Mouse (Mus musculus) stomach, postnatal 0 days (tissue): ENCODE measurements around the gene Fam19a4. TPM values are rescaled to one million over a fixed set of nuclear protein-coding genes. Genes with fewer than 3 reads are reported as not detected.

Experiments used
- ATAC-seq: fragments of 200-750 bp; cut with Nextera tagmentation; 2 replicates; pipeline ENCODE4 v1.8.0; 2017; ENCODE audit not compliant: low FRiP score, low TSS enrichment
- DNase-seq: peaks from one replicate; pipeline ENCODE4 v3.0.0-alpha.2; 2016; ENCODE audit warnings: low spot score
- H3K27ac ChIP-seq: fragments of 300-500 bp; sonication (generic); replicated peaks from 2 replicates; pipeline ENCODE4 v1.5.1; 2014; ENCODE audit warnings: mild to moderate bottlenecking, control low read depth
- H3K27me3 ChIP-seq: fragments of 300-500 bp; sonication (generic); 2 replicates; pipeline ENCODE4 v1.6.1; 2014; ENCODE audit warnings: low read length; ENCODE audit not compliant: control insufficient read depth, insufficient read depth
- H3K36me3 ChIP-seq: fragments of 300-500 bp; sonication (generic); 2 replicates; pipeline ENCODE4 v1.6.1; 2014; ENCODE audit warnings: low read length, mixed read lengths; ENCODE audit not compliant: control insufficient read depth, insufficient read depth
- H3K4me1 ChIP-seq: fragments of 300-500 bp; sonication (generic); replicated peaks from 2 replicates; pipeline ENCODE4 v1.6.1; 2014; ENCODE audit warnings: antibody characterized with exemption; ENCODE audit not compliant: control insufficient read depth, insufficient read depth
- H3K4me2 ChIP-seq: fragments of 300-500 bp; sonication (generic); replicated peaks from 2 replicates; pipeline ENCODE4 v1.6.1; 2014; ENCODE audit warnings: low read depth, mild to moderate bottlenecking, control low read depth, moderate library complexity
- H3K4me3 ChIP-seq: fragments of 300-500 bp; sonication (generic); 2 replicates; pipeline ENCODE4 v1.5.1; 2014; ENCODE audit warnings: low read depth, low read length, control low read depth
- H3K9ac ChIP-seq: fragments of 300-500 bp; sonication (generic); 2 replicates; pipeline ENCODE4 v1.6.1; 2014; ENCODE audit warnings: mild to moderate bottlenecking, low read length, control low read depth, mixed read lengths
- H3K9me3 ChIP-seq: fragments of 300-500 bp; sonication (generic); 2 replicates; pipeline ENCODE4 v1.6.1; 2016; ENCODE audit warnings: low read length; ENCODE audit not compliant: control insufficient read depth
- CTCF ChIP-seq: IDR thresholded peaks from 2 replicates; pipeline ENCODE4 v1.5.1; 2016; ENCODE audit warnings: antibody characterized with exemption, low read depth, mild to moderate bottlenecking, moderate library complexity
- EP300 ChIP-seq: optimal IDR thresholded peaks from 2 replicates; pipeline ENCODE3; 2016; ENCODE audit warnings: antibody characterized with exemption
- WGBS: fragments of 180-500 bp; shearing (Covaris S2); extraction: QIAGEN DNeasy Blood & Tissue Kit; methylation state at CpG from one replicate; pipeline ENCODE4 v1.1.7; 2014; 5-methylcytosine and 5-hydroxymethylcytosine counted together
- polyA plus RNA-seq: library from polyadenylated mRNA; unstranded; fragments of >200 nt; fragmentation: Nextera tagmentation; extraction: Ambion mirVana; gene quantifications from 2 replicates; pipeline ENCODE4 v1.2.1, GENCODE M21; 2015

Gene Fam19a4
- 0.15 and 0.27 TPM in 2 replicates for polyA plus RNA-seq

GRCm38 (mm10) chr6:97060074-97060681 is at the start of gene Fam19a4:
Gene Fam19a4, minus strand, starts transcription at chr6:97060413.
- Histone ChIP-seq H3K4me1 (no peaks in the 10 kb centered on the region), H3K4me3 (peak within 1 kb of the TSS; percentile 40), H3K9ac (0 out of 2 replicates have a peak within 1 kb of the TSS, but pooled peaks have one; percentile 1), H3K27me3 (no peaks in the 10 kb centered on the region), H3K4me2 (peak within 1 kb of the TSS; percentile 69), H3K9me3 (no peaks in the 10 kb centered on the region), H3K36me3 (no peaks in the 10 kb centered on the region), H3K27ac (no peak within 1 kb of the TSS)
- WGBS: 1% methylated on average over 30 of the region's 30 CpGs
- TF ChIP-seq EP300 (no peak), CTCF (peak; percentile 40; the same call in 1 of the 2 replicates)
- DNase-seq (peak; percentile 82), ATAC-seq (peak; percentile 92)

GRCm38 (mm10) chr6:97106777-97107176 is 46.6 kb upstream of the Fam19a4 start:
- Histone ChIP-seq H3K27me3 (no peaks in the 10 kb centered on the region), H3K4me1 (no peaks in the 10 kb centered on the region), H3K9me3 (no peaks in the 10 kb centered on the region), H3K9ac (no peak overlapping the region), H3K4me3 (no peak overlapping the region), H3K27ac (no peak overlapping the region), H3K36me3 (peaks cover 2% of the 10 kb centered on the region; the same call in 1 of the 2 replicates), H3K4me2 (no peak overlapping the region)
- 31% methylated on average over 2 of the region's 2 CpGs for WGBS
- ATAC-seq (peak; percentile 64; the same call in 1 of the 2 replicates), DNase-seq (peak; percentile 45)
- no peak for TF ChIP-seq EP300
- TF ChIP-seq CTCF: peak; percentile 93

- H3K9me3 ChIP-seq: no peaks in the 10 kb centered on the region
- no peak overlapping the region for H3K27ac ChIP-seq
- H3K27me3 ChIP-seq: 0 out of 2 replicates have a peak, but pooled peaks cover 2% of the 10 kb centered on the region
- 81% methylated on average over 8 of the region's 8 CpGs for WGBS
- no peak for TF ChIP-seq EP300
- no peak for TF ChIP-seq CTCF
- H3K9ac ChIP-seq: no peak overlapping the region
- ATAC-seq (no peak), DNase-seq (no peak)
- no peak overlapping the region for H3K4me2 ChIP-seq
- no peaks in the 10 kb centered on the region for H3K4me1 ChIP-seq
- H3K4me3 ChIP-seq: no peak overlapping the region
- H3K36me3 ChIP-seq: no peaks in the 10 kb centered on the region; the same call in 1 of the 2 replicates
Measured at GRCm38 (mm10) chr6:97106106-97106505, 45.9 kb upstream of the Fam19a4 start.

- Histone ChIP-seq H3K36me3 (no peaks in the 10 kb centered on the region), H3K4me2 (no peak overlapping the region), H3K9me3 (no peaks in the 10 kb centered on the region), H3K9ac (no peak overlapping the region), H3K27ac (no peak overlapping the region), H3K4me1 (no peaks in the 10 kb centered on the region), H3K4me3 (no peak overlapping the region), H3K27me3 (0 out of 2 replicates have a peak, but pooled peaks cover 2% of the 10 kb centered on the region)
- DNase-seq (peak; percentile 33), ATAC-seq (peak; percentile 82; the same call in 1 of the 2 replicates)
- TF ChIP-seq EP300 (no peak), CTCF (peak; percentile 71)
- WGBS: 65% methylated on average over 7 of the region's 7 CpGs
Measured at GRCm38 (mm10) chr6:97104264-97104852, 44.1 kb upstream of the Fam19a4 start.

- 15% methylated on average over 15 of the region's 15 CpGs for WGBS
- DNase-seq: peak; percentile 7
Measured at GRCm38 (mm10) chr6:97101958-97102702, 41.9 kb upstream of the Fam19a4 start.

More at GRCm38 (mm10) chr6:97101958-97102702, 41.9 kb upstream of the Fam19a4 start:
- Histone ChIP-seq H3K27me3 (0 out of 2 replicates have a peak, but pooled peaks cover 2% of the 10 kb centered on the region), H3K4me3 (no peak overlapping the region), H3K9me3 (no peaks in the 10 kb centered on the region), H3K9ac (no peak overlapping the region), H3K27ac (no peak overlapping the region), H3K36me3 (no peaks in the 10 kb centered on the region), H3K4me2 (no peak overlapping the region), H3K4me1 (no peaks in the 10 kb centered on the region)
- no peak for TF ChIP-seq CTCF
- no peak for TF ChIP-seq EP300
- ATAC-seq: no peak
